Mouse (Mus musculus): ENCODE data around the gene Mettl3. TPM values are rescaled to one million over a fixed set of nuclear protein-coding genes. Genes with fewer than 3 reads are reported as not detected.

The Mettl3 gene
- polyA plus RNA-seq, 2 experiments: 15.3 to 18.2 TPM

- no peak for ATAC-seq (ENCODE audit: insufficient read depth)
- Histone ChIP-seq H3K4me1 (replicated peaks; ENCODE audit: control insufficient read depth in 2 of 2, insufficient read depth in 2 of 2, low read length in 1 of 2) (no peaks in the 10 kb centered on the region), H3K36me3 (replicated peaks; ENCODE audit: control insufficient read depth, insufficient read depth, low read depth) (peaks cover 61% of the 10 kb centered on the region), H3K27ac (no peak overlapping the region), H3K27me3 (ENCODE audit: control insufficient read depth, insufficient read depth, low read length) (no peaks in the 10 kb centered on the region), H3K9me3 (ENCODE audit: control insufficient read depth, low read length) (no peaks in the 10 kb centered on the region), H3K9ac (replicated peaks) (no peak overlapping the region), H3K4me2 (ENCODE audit: low read depth) (no peak overlapping the region), H3K4me3 (ENCODE audit: insufficient read depth in 1 of 2, low read depth in 2 of 2, low read length in 2 of 2) (no peak overlapping the region)
- no peak for DNase-seq (ENCODE audit: low read depth in 3 of 3, low spot score in 3 of 3)
- 65% methylated on average over 6 of the region's 6 CpGs for WGBS (ENCODE audit: insufficient replicate concordance)
- TF ChIP-seq CTCF (IDR thresholded peaks at IDR 0.05; ENCODE audit: low read depth) (peak; percentile 53), EP300 (IDR thresholded peaks at IDR 0.05; ENCODE audit: low read depth) (no peak)
Observed at GRCm38 (mm10) chr14:52295558-52296264, 9.2 kb downstream of the Mettl3 start.

DNA sequence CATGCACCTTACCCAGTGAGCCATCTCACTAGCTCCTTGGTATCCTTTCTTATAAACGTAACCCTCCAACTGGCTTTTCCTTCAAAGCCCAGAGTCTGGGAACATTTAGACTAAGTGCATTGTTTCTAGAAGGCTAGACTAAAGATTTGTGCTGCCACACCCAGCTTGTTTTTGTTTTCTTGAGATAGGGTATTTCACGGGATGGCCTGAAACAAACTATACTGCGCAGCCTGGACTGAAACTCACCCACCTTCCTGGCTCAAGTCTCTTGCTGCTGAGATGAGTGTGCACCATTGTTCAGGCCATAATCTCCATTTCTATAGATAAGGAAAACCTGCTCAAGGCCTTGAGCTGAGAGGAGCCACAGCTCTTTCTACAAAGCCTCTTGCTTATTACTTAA, 20.7 kb downstream of the Mettl3 start:
- WGBS (ENCODE audit: insufficient replicate concordance): 66% methylated on average over 3 of the region's 3 CpGs
- DNase-seq (ENCODE audit: low read depth in 3 of 3, low spot score in 3 of 3) (no peak), ATAC-seq (ENCODE audit: insufficient read depth) (no peak)
- Histone ChIP-seq H3K4me2 (ENCODE audit: low read depth) (no peak overlapping the region), H3K9me3 (ENCODE audit: control insufficient read depth, low read length) (no peaks in the 10 kb centered on the region), H3K9ac (replicated peaks) (no peak overlapping the region), H3K27me3 (ENCODE audit: control insufficient read depth, insufficient read depth, low read length) (no peaks in the 10 kb centered on the region), H3K4me3 (ENCODE audit: insufficient read depth in 1 of 2, low read depth in 2 of 2, low read length in 2 of 2) (no peak overlapping the region), H3K27ac (no peak overlapping the region), H3K36me3 (replicated peaks; ENCODE audit: control insufficient read depth, insufficient read depth, low read depth) (peaks cover 23% of the 10 kb centered on the region), H3K4me1 (replicated peaks; ENCODE audit: control insufficient read depth in 2 of 2, insufficient read depth in 2 of 2, low read length in 1 of 2) (peaks cover 7 to 8% of the 10 kb centered on the region in 2 experiments)
- TF ChIP-seq CTCF (IDR thresholded peaks at IDR 0.05; ENCODE audit: low read depth): no peak
- no peak for TF ChIP-seq EP300 (IDR thresholded peaks at IDR 0.05; ENCODE audit: low read depth)

DNA sequence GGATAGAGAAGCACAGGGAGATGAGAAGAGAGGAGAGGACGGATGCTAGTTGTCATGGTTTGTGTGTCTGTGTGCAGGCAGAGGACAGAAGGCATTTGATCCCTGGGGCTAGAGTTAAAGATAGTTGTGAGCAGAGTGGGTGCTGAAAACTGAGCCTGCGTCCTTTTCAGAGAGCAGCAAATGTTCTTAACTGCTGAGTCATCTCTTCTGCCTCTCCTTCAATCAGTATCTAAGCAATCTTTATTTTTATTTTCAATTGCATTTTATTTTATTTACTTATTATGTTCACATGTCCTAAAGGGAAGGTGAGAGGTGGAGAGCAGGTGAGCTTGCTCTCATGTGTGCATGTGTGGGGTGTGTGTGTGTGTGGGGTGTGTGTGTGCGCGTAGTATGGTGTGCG, 21.3 kb downstream of the Mettl3 start:
- 89% methylated on average over 5 of the region's 5 CpGs for WGBS (ENCODE audit: insufficient replicate concordance)
- H3K4me3 ChIP-seq (ENCODE audit: insufficient read depth in 1 of 2, low read depth in 2 of 2, low read length in 2 of 2): no peak overlapping the region
- no peak overlapping the region for H3K4me2 ChIP-seq (ENCODE audit: low read depth)
- H3K27me3 ChIP-seq (ENCODE audit: control insufficient read depth, insufficient read depth, low read length): no peaks in the 10 kb centered on the region
- H3K9me3 ChIP-seq (ENCODE audit: control insufficient read depth, low read length): no peaks in the 10 kb centered on the region
- no peak for DNase-seq (ENCODE audit: low read depth in 3 of 3, low spot score in 3 of 3)
- H3K27ac ChIP-seq: no peak overlapping the region
- peaks cover 22% of the 10 kb centered on the region for H3K36me3 ChIP-seq (replicated peaks; ENCODE audit: control insufficient read depth, insufficient read depth, low read depth)
- ATAC-seq (ENCODE audit: insufficient read depth): no peak
- no peak for TF ChIP-seq CTCF (IDR thresholded peaks at IDR 0.05; ENCODE audit: low read depth)
- TF ChIP-seq EP300 (IDR thresholded peaks at IDR 0.05; ENCODE audit: low read depth): no peak
- H3K4me1 ChIP-seq (replicated peaks; ENCODE audit: control insufficient read depth in 2 of 2, insufficient read depth in 2 of 2, low read length in 1 of 2): peaks cover 7 to 8% of the 10 kb centered on the region in 2 experiments
- no peak overlapping the region for H3K9ac ChIP-seq (replicated peaks)

GRCm38 (mm10) chr14:52279747-52280120, 25.2 kb downstream of the Mettl3 start:
- 2% methylated on average over 21 of the region's 21 CpGs for WGBS (ENCODE audit: insufficient replicate concordance)
- H3K4me2 ChIP-seq (ENCODE audit: low read depth): peak overlapping the region; percentile 88
- H3K27me3 ChIP-seq (ENCODE audit: control insufficient read depth, insufficient read depth, low read length): no peaks in the 10 kb centered on the region
- peak overlapping the region; percentile 92 for H3K9ac ChIP-seq (replicated peaks)
- peak; percentile 7; the same call in 1 of the 2 replicates for ATAC-seq (ENCODE audit: insufficient read depth)
- H3K9me3 ChIP-seq (ENCODE audit: control insufficient read depth, low read length): no peaks in the 10 kb centered on the region
- peaks cover 10 to 12% of the 10 kb centered on the region in 2 experiments for H3K4me1 ChIP-seq (replicated peaks; ENCODE audit: control insufficient read depth in 2 of 2, insufficient read depth in 2 of 2, low read length in 1 of 2)
- no peaks in the 10 kb centered on the region for H3K36me3 ChIP-seq (replicated peaks; ENCODE audit: control insufficient read depth, insufficient read depth, low read depth)
- H3K27ac ChIP-seq: peak overlapping the region; percentile 82
- peak overlapping the region; percentile 72 to 93 for H3K4me3 ChIP-seq (ENCODE audit: insufficient read depth in 1 of 2, low read depth in 2 of 2, low read length in 2 of 2)
- TF ChIP-seq CTCF (IDR thresholded peaks at IDR 0.05; ENCODE audit: low read depth) (no peak), EP300 (IDR thresholded peaks at IDR 0.05; ENCODE audit: low read depth) (no peak)
- no peak for DNase-seq (ENCODE audit: low read depth in 3 of 3, low spot score in 3 of 3)

DNA sequence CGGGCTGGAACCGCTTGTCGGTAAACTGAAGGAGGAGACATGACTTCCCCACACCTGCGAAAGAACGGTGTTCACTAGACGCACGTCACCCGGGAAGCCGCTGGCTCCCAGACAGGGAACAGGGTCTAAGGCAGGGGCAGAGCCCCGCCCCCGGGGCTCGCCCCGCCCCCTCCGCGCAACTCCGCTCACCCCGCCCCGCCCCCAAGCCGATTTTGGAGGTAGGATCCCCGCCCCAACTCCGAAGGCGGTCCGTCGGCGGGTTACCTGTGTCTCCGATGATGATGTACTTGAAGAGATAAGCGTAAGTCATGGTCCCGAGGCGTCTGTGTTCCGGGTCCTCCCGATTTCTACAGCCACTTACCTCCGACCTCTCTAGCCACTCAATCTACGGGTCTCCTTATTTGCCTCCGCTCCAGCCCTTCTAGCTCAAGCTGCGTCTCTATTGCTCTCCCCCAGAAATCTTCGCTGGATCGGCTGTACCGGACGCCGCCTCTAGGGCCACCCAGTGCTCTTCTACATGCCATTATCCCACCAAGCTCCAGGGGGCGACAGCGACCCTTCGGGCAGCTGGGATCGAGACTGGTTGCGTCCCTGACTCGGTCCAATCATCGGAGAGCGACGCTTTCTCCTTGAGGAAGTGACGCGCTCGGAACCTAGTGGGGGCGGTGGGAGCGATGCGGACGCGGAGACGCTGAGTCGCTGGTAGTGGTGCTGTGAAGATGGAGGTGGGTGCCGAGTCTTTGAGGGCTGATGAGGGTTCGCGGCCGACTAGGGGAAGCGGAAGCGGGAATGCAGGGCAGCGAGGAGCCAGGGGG, 25.8 kb downstream of the Mettl3 start, which contains the start of the genes Tox4 and Rab2b:
Gene Tox4, plus strand, starts transcription at position 215 of the 815 bp plus-strand sequence.
Gene Rab2b, minus strand, starts transcription at position 614 of the 815 bp plus-strand sequence.
- DNase-seq (ENCODE audit: low read depth in 3 of 3, low spot score in 3 of 3) (peak; percentile 97 to 99 (median 97)), ATAC-seq (ENCODE audit: insufficient read depth) (peak; percentile 94)
- peak within 1 kb of the TSS; percentile 88 for H3K4me2 ChIP-seq (ENCODE audit: low read depth)
- no peaks in the 10 kb centered on the region for H3K27me3 ChIP-seq (ENCODE audit: control insufficient read depth, insufficient read depth, low read length)
- WGBS (ENCODE audit: insufficient replicate concordance): 1% methylated on average over 62 of the region's 66 CpGs
- peak within 1 kb of the TSS; percentile 72 to 93 for H3K4me3 ChIP-seq (ENCODE audit: insufficient read depth in 1 of 2, low read depth in 2 of 2, low read length in 2 of 2)
- TF ChIP-seq CTCF (IDR thresholded peaks at IDR 0.05; ENCODE audit: low read depth): peak; percentile 100
- TF ChIP-seq EP300 (IDR thresholded peaks at IDR 0.05; ENCODE audit: low read depth): no peak
- no peaks in the 10 kb centered on the region for H3K9me3 ChIP-seq (ENCODE audit: control insufficient read depth, low read length)
- H3K4me1 ChIP-seq (replicated peaks; ENCODE audit: control insufficient read depth in 2 of 2, insufficient read depth in 2 of 2, low read length in 1 of 2): peaks cover 10 to 12% of the 10 kb centered on the region in 2 experiments
- no peaks in the 10 kb centered on the region for H3K36me3 ChIP-seq (replicated peaks; ENCODE audit: control insufficient read depth, insufficient read depth, low read depth)
- H3K9ac ChIP-seq (replicated peaks): peak within 1 kb of the TSS; percentile 92
- H3K27ac ChIP-seq: peak within 1 kb of the TSS; percentile 82
